ENCODE assay signal across 36 mouse cellular contexts in genomic region chr2:19405409-19405808, GRCm38 (mm10). TPM values are rescaled to one million over a fixed set of nuclear protein-coding genes. Genes with fewer than 3 reads are reported as not detected.
A peak's percentile ranks its signal among the peaks of the same experiment; 100 is the strongest.
DNase-seq lines count a peak whose midpoint lies in the region; ATAC-seq and TF ChIP-seq lines count a peak whose summit lies in the region.
"Had no signal": no experiment of that assay in that cellular context is flagged by ENCODE, and none has a peak within 500 bp of the region (broad histone marks: within the 10 kb centered on the region; RNA-seq: fewer than 3 reads in every experiment).

No protein-coding gene starts in this region.

- no peak for DNase-seq in hindbrain, postnatal 0 days (ENCODE audit: low spot score)
- DNase-seq in kidney, postnatal 0 days (ENCODE audit: low spot score): no peak
- DNase-seq in kidney, postnatal 10 days: no peak
- DNase-seq in lung, postnatal 14 days: no peak
- no peak for DNase-seq in T-cell, adult 2 months (ENCODE audit: low spot score)
- DNase-seq: adrenal gland, postnatal 14 days; cerebellum, adult 11 months; cerebellum, adult 9-10 months; cerebellum, postnatal 36 days; embryo, embryonic 11 days; gastrocnemius, postnatal 14 days; heart, postnatal 14 days; kidney, postnatal 25 days; left cerebral cortex, postnatal 4 days; lung, adult 2 months; thymus, adult 2 months; thymus, postnatal 36 days had no signal

- 0 out of 2 replicates have a peak, but pooled peaks have one; percentile 27 for ATAC-seq in hindbrain, postnatal 0 days
- ATAC-seq in hindbrain, embryonic 13.5 days (ENCODE audit: low FRiP score): no peak
- no peak for ATAC-seq in kidney, postnatal 0 days (replicated peaks; ENCODE audit: low FRiP score, low read depth)
- 0 out of 2 replicates have a peak, but pooled peaks have one; percentile 50 for ATAC-seq in lung, embryonic 15.5 days (ENCODE audit: borderline replicate concordance, extremely low read depth, low FRiP score, low TSS enrichment)
- peak; percentile 68 for ATAC-seq in megakaryocyte-erythroid progenitor cell, adult 5-6 weeks (replicated peaks; ENCODE audit: low FRiP score, low TSS enrichment, poor library complexity, severe bottlenecking)
- ATAC-seq: forebrain, embryonic 14.5 days; hindbrain, embryonic 16.5 days; intestine, embryonic 15.5 days; Patski had no signal

- H3K4me3 ChIP-seq in hindbrain, postnatal 0 days (ENCODE audit: low read length): no peak overlapping the region
- H3K4me3 ChIP-seq in hindbrain, embryonic 13.5 days: no peak overlapping the region
- no peak overlapping the region for H3K4me3 ChIP-seq in kidney, postnatal 0 days (replicated peaks; ENCODE audit: low read depth, low read length)
- H3K4me3 ChIP-seq in lung, embryonic 15.5 days: no peak overlapping the region
- H3K4me3 ChIP-seq: embryonic facial prominence, embryonic 12.5 days; hindbrain, embryonic 10.5 days; intestine, embryonic 15.5 days; midbrain, embryonic 12.5 days; neural tube, embryonic 13.5 days had no signal

- no peak overlapping the region for H3K27ac ChIP-seq in hindbrain, postnatal 0 days
- H3K27ac ChIP-seq in hindbrain, embryonic 13.5 days: no peak overlapping the region
- peak overlapping the region; percentile 42; the same call in 1 of the 2 replicates for H3K27ac ChIP-seq in kidney, postnatal 0 days
- no peak overlapping the region for H3K27ac ChIP-seq in lung, embryonic 15.5 days
- H3K27ac ChIP-seq: embryonic facial prominence, embryonic 12.5 days; hindbrain, embryonic 10.5 days; intestine, embryonic 15.5 days; midbrain, embryonic 12.5 days; neural tube, embryonic 13.5 days had no signal

- no peaks in the 10 kb centered on the region for H3K27me3 ChIP-seq in hindbrain, postnatal 0 days (ENCODE audit: insufficient read depth, low read length)
- H3K27me3 ChIP-seq in hindbrain, embryonic 13.5 days: no peaks in the 10 kb centered on the region
- H3K27me3 ChIP-seq in kidney, postnatal 0 days (ENCODE audit: insufficient read depth, low read length): no peaks in the 10 kb centered on the region
- no peaks in the 10 kb centered on the region for H3K27me3 ChIP-seq in lung, embryonic 15.5 days
- H3K27me3 ChIP-seq: CH12.LX; embryonic facial prominence, embryonic 12.5 days; intestine, embryonic 15.5 days; neural tube, embryonic 13.5 days; Patski had no signal

- no peaks in the 10 kb centered on the region for H3K36me3 ChIP-seq in hindbrain, postnatal 0 days (ENCODE audit: insufficient read depth, low read length)
- no peaks in the 10 kb centered on the region for H3K36me3 ChIP-seq in hindbrain, embryonic 13.5 days
- H3K36me3 ChIP-seq in kidney, postnatal 0 days (ENCODE audit: insufficient read depth, low read length): no peaks in the 10 kb centered on the region
- H3K36me3 ChIP-seq in lung, embryonic 15.5 days: no peaks in the 10 kb centered on the region
- H3K36me3 ChIP-seq: embryonic facial prominence, embryonic 12.5 days; hindbrain, embryonic 10.5 days; intestine, embryonic 15.5 days; midbrain, embryonic 12.5 days; neural tube, embryonic 13.5 days had no signal

- H3K4me2 ChIP-seq in hindbrain, postnatal 0 days (ENCODE audit: low read depth, low read length): no peak overlapping the region
- H3K4me2 ChIP-seq in hindbrain, embryonic 13.5 days: no peak overlapping the region
- no peak overlapping the region for H3K4me2 ChIP-seq in kidney, postnatal 0 days (ENCODE audit: low read length)
- H3K4me2 ChIP-seq in lung, embryonic 15.5 days: no peak overlapping the region
- H3K4me2 ChIP-seq: embryonic facial prominence, embryonic 12.5 days; intestine, embryonic 15.5 days; midbrain, embryonic 12.5 days; neural tube, embryonic 13.5 days had no signal

- H3K9me3 ChIP-seq in hindbrain, postnatal 0 days (ENCODE audit: low read length): no peaks in the 10 kb centered on the region
- H3K9me3 ChIP-seq in hindbrain, embryonic 13.5 days: no peaks in the 10 kb centered on the region
- H3K9me3 ChIP-seq in kidney, postnatal 0 days (replicated peaks; ENCODE audit: low read length): no peaks in the 10 kb centered on the region
- H3K9me3 ChIP-seq in lung, embryonic 15.5 days: no peaks in the 10 kb centered on the region
- H3K9me3 ChIP-seq: embryonic facial prominence, embryonic 12.5 days; hindbrain, embryonic 10.5 days; intestine, embryonic 15.5 days; midbrain, embryonic 12.5 days; neural tube, embryonic 13.5 days had no signal

- H3K9ac ChIP-seq in hindbrain, postnatal 0 days (replicated peaks; ENCODE audit: low read length): no peak overlapping the region
- no peak overlapping the region for H3K9ac ChIP-seq in hindbrain, embryonic 13.5 days
- no peak overlapping the region for H3K9ac ChIP-seq in kidney, postnatal 0 days (ENCODE audit: low read depth, low read length)
- H3K9ac ChIP-seq in lung, embryonic 15.5 days: no peak overlapping the region
- H3K9ac ChIP-seq: embryonic facial prominence, embryonic 12.5 days; intestine, embryonic 15.5 days; midbrain, embryonic 12.5 days; neural tube, embryonic 13.5 days had no signal

- H3K4me1 ChIP-seq in hindbrain, postnatal 0 days (ENCODE audit: insufficient read depth, low read length): no peaks in the 10 kb centered on the region
- H3K4me1 ChIP-seq in hindbrain, embryonic 13.5 days (replicated peaks): no peaks in the 10 kb centered on the region
- no peaks in the 10 kb centered on the region for H3K4me1 ChIP-seq in kidney, postnatal 0 days (replicated peaks; ENCODE audit: insufficient read depth, low read length)
- H3K4me1 ChIP-seq in lung, embryonic 15.5 days: no peaks in the 10 kb centered on the region
- H3K4me1 ChIP-seq: embryonic facial prominence, embryonic 12.5 days; hindbrain, embryonic 10.5 days; intestine, embryonic 15.5 days; midbrain, embryonic 12.5 days; neural tube, embryonic 13.5 days had no signal

- TF ChIP-seq CTCF in hindbrain, postnatal 0 days (IDR thresholded peaks at IDR 0.05; ENCODE audit: low read depth): no peak
- TF ChIP-seq CTCF in kidney, postnatal 0 days (IDR thresholded peaks at IDR 0.05; ENCODE audit: low read depth): no peak

- WGBS in hindbrain, postnatal 0 days: 66% methylated on average over 5 of the region's 5 CpGs
- WGBS in hindbrain, embryonic 13.5 days: 78% methylated on average over 5 of the region's 5 CpGs
- WGBS in kidney, postnatal 0 days: 70% methylated on average over 5 of the region's 5 CpGs
- WGBS in lung, embryonic 15.5 days: 39% methylated on average over 5 of the region's 5 CpGs

RNA-seq across cellular contexts. Expression of gene Msrb2, which starts 34.2 kb away (rescaled TPM):
- total RNA-seq in hindbrain, postnatal 0 days (2014; rRNA removed): 7.4 and 9.8 TPM in 2 replicates
- 12.4 and 13.1 TPM in 2 replicates for polyA plus RNA-seq in hindbrain, postnatal 0 days (2015; fragmentation: Nextera tagmentation; extraction: Ambion mirVana)
- polyA plus RNA-seq in hindbrain, embryonic 13.5 days (2015; fragmentation: Nextera tagmentation; extraction: Ambion mirVana): 10.4 and 10.8 TPM in 2 replicates
- 37.8 and 38.0 TPM in 2 replicates for polyA plus RNA-seq in kidney, postnatal 0 days (2015; fragmentation: Nextera tagmentation; extraction: Ambion mirVana)
- 31.9 and 32.7 TPM in 2 replicates for polyA plus RNA-seq in lung, embryonic 15.5 days (2015; fragmentation: Nextera tagmentation; extraction: Ambion mirVana)
- 23.4 and 24.3 TPM in 2 replicates for total RNA-seq in megakaryocyte-erythroid progenitor cell, adult 5-6 weeks (2014; fragmentation: Nextera tagmentation)
- total RNA-seq in megakaryocyte-erythroid progenitor cell, adult 5-6 weeks (2017): 12.1 and 34.6 TPM in 2 replicates

RNA-seq across cellular contexts. Expression of gene Ptf1a, which starts 40.1 kb away (rescaled TPM):
- 5.1 and 8.5 TPM in 2 replicates for total RNA-seq in hindbrain, postnatal 0 days (2014; rRNA removed)
- polyA plus RNA-seq in hindbrain, postnatal 0 days (2015; fragmentation: Nextera tagmentation; extraction: Ambion mirVana): 1.8 and 1.9 TPM in 2 replicates
- polyA plus RNA-seq in hindbrain, embryonic 13.5 days (2015; fragmentation: Nextera tagmentation; extraction: Ambion mirVana): 1.3 and 3.1 TPM in 2 replicates
- polyA plus RNA-seq in kidney, postnatal 0 days (2015; fragmentation: Nextera tagmentation; extraction: Ambion mirVana): not detected in 2 replicates
- polyA plus RNA-seq in lung, embryonic 15.5 days (2015; fragmentation: Nextera tagmentation; extraction: Ambion mirVana): not detected in 2 replicates
- total RNA-seq in megakaryocyte-erythroid progenitor cell, adult 5-6 weeks (2014; fragmentation: Nextera tagmentation): not detected in 2 replicates
- total RNA-seq in megakaryocyte-erythroid progenitor cell, adult 5-6 weeks (2017): not detected in 2 replicates
- total RNA-seq: adrenal gland, postnatal 14 days; CH12.LX; ES-E14; gastrocnemius, postnatal 14 days; granulocyte monocyte progenitor cell, adult 5-6 weeks; heart, postnatal 14 days; layer of hippocampus, adult 8-10 months; layer of hippocampus, postnatal 25 days; left cerebral cortex, adult 8-10 months; left cerebral cortex, postnatal 4 days had no signal
- polyA plus RNA-seq: C2C12; heart, embryonic 14.5 days; lung, adult 2 months; Patski had no signal

Comparison
In these comparisons a context has a peak if more than half of its experiments do, and no peak if none do; other contexts are left out.
1. ATAC-seq: peak in hindbrain, postnatal 0 days (single experiment), lung, embryonic 15.5 days (single experiment) and megakaryocyte-erythroid progenitor cell, adult 5-6 weeks (single experiment); none in hindbrain, embryonic 13.5 days (single experiment) and kidney, postnatal 0 days (single experiment).